Mouse (Mus musculus) kidney, embryonic 14.5 days (tissue): ENCODE measurements at regions not wholly inside any gene's neighbourhood (a gene's known extent, or its start where the extent isn't known, plus 50 kb on each side); places are given as distances from the start of the nearest gene placed in this dataset.

Source experiments
- ATAC-seq: fragments of 200-750 bp; cut with Nextera tagmentation; 2 replicates; pipeline ENCODE4 v1.8.0; 2017; ENCODE audit warnings: moderate number of reproducible peaks, mild to moderate bottlenecking, moderate TSS enrichment, moderate library complexity; ENCODE audit not compliant: low FRiP score, low TSS enrichment
- H3K27ac ChIP-seq: fragments of 300-500 bp; sonication (generic); 2 replicates; pipeline ENCODE4 v1.5.1; 2014; ENCODE audit warnings: low read depth, mild to moderate bottlenecking, low read length, moderate library complexity, mixed read lengths
- H3K27me3 ChIP-seq: fragments of 300-500 bp; sonication (generic); 2 replicates; pipeline ENCODE4 v1.6.1; 2014; ENCODE audit warnings: mild to moderate bottlenecking, low read length; ENCODE audit not compliant: control insufficient read depth, insufficient read depth
- H3K36me3 ChIP-seq: fragments of 300-500 bp; sonication (generic); 2 replicates; pipeline ENCODE4 v1.6.1; 2014; ENCODE audit warnings: low read length, mixed read lengths; ENCODE audit not compliant: control insufficient read depth, insufficient read depth
- H3K4me1 ChIP-seq: fragments of 300-500 bp; sonication (generic); 2 replicates; pipeline ENCODE4 v1.6.1; 2014; ENCODE audit warnings: low read length, mixed read lengths; ENCODE audit not compliant: control insufficient read depth, insufficient read depth
- H3K4me2 ChIP-seq: fragments of 300-500 bp; sonication (generic); replicated peaks from 2 replicates; pipeline ENCODE4 v1.6.1; 2014; ENCODE audit warnings: low read depth, mild to moderate bottlenecking, low read length
- H3K4me3 ChIP-seq: fragments of 300-500 bp; sonication (generic); 2 replicates; pipeline ENCODE4 v1.5.1; 2014; ENCODE audit warnings: mild to moderate bottlenecking, low read length
- H3K9ac ChIP-seq: fragments of 300-500 bp; sonication (generic); 2 replicates; pipeline ENCODE4 v1.6.1; 2014; ENCODE audit warnings: low read depth, mild to moderate bottlenecking, low read length, moderate library complexity
- H3K9me3 ChIP-seq: fragments of 300-500 bp; sonication (generic); 2 replicates; pipeline ENCODE4 v1.6.1; 2016; ENCODE audit warnings: low read length; ENCODE audit not compliant: control insufficient read depth
- WGBS: fragments of 180-500 bp; shearing (Covaris S2); extraction: QIAGEN DNeasy Blood & Tissue Kit; methylation state at CpG from one replicate; pipeline ENCODE4 v1.1.7; 2014; 5-methylcytosine and 5-hydroxymethylcytosine counted together

- H3K9me3 ChIP-seq, result no peaks in the 10 kb centered on the region
- ATAC-seq, result no peak
- no peak overlapping the region for H3K4me3 ChIP-seq
- 89% methylated on average over 10 of the region's 10 CpGs for WGBS
- no peaks in the 10 kb centered on the region for H3K36me3 ChIP-seq
- no peaks in the 10 kb centered on the region for H3K4me1 ChIP-seq
- no peaks in the 10 kb centered on the region for H3K27me3 ChIP-seq
- no peak overlapping the region for H3K27ac ChIP-seq
- H3K9ac ChIP-seq, result no peak overlapping the region
- H3K4me2 ChIP-seq, result no peak overlapping the region
Observed at GRCm38 (mm10) chr4:105929658-105930057, 140.0 kb downstream of the Gm12728 start.

GRCm38 (mm10) chr4:105934971-105935370 lies 145.3 kb downstream of the Gm12728 start:
- H3K4me2 ChIP-seq, result no peak overlapping the region
- H3K9me3 ChIP-seq, result no peaks in the 10 kb centered on the region
- no peak for ATAC-seq
- H3K36me3 ChIP-seq, result no peaks in the 10 kb centered on the region
- no peaks in the 10 kb centered on the region for H3K4me1 ChIP-seq
- no peaks in the 10 kb centered on the region for H3K27me3 ChIP-seq
- 71% methylated on average over 4 of the region's 4 CpGs for WGBS
- no peak overlapping the region for H3K9ac ChIP-seq
- H3K4me3 ChIP-seq, result no peak overlapping the region
- no peak overlapping the region for H3K27ac ChIP-seq

GRCm38 (mm10) chr4:105936755-105937514 lies 147.3 kb downstream of the Gm12728 start:
- Histone ChIP-seq H3K27me3 (no peaks in the 10 kb centered on the region), H3K4me2 (no peak overlapping the region), H3K4me1 (no peaks in the 10 kb centered on the region), H3K27ac (no peak overlapping the region), H3K36me3 (no peaks in the 10 kb centered on the region), H3K4me3 (no peak overlapping the region), H3K9me3 (no peaks in the 10 kb centered on the region), H3K9ac (no peak overlapping the region)
- no peak for ATAC-seq
- 87% methylated on average over 7 of the region's 7 CpGs for WGBS

- 83% methylated on average over 6 of the region's 6 CpGs for WGBS
- H3K4me2 ChIP-seq, result no peak overlapping the region
- H3K9me3 ChIP-seq, result no peaks in the 10 kb centered on the region
- no peak for ATAC-seq
- no peaks in the 10 kb centered on the region for H3K27me3 ChIP-seq
- no peaks in the 10 kb centered on the region for H3K36me3 ChIP-seq
- H3K9ac ChIP-seq, result no peak overlapping the region
- no peaks in the 10 kb centered on the region for H3K4me1 ChIP-seq
- no peak overlapping the region for H3K27ac ChIP-seq
- no peak overlapping the region for H3K4me3 ChIP-seq
Observed at GRCm38 (mm10) chr4:105937587-105937986, 147.9 kb downstream of the Gm12728 start.

DNA sequence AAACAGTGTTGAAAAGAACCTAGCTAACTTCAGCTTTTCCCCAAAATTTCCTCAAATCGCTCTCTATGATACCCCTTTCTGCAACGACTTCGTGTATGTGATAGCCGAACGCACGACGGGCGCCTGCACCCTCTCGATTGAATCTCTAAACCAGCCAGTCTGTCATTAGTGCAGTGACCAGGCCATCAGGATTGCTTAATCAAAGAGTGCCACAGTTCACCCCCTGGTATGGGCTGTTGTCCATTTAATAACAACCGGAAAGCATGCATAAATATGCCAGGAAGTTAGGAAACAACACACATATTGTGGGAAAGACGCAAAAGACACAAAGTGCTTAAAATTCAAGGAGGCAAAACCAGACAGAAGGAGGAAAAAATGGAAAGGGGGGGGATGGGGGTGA lies 149.2 kb downstream of the Gm12728 start:
- no peak overlapping the region for H3K27ac ChIP-seq
- H3K4me3 ChIP-seq, result no peak overlapping the region
- no peak overlapping the region for H3K4me2 ChIP-seq
- no peaks in the 10 kb centered on the region for H3K4me1 ChIP-seq
- no peaks in the 10 kb centered on the region for H3K9me3 ChIP-seq
- H3K36me3 ChIP-seq, result no peaks in the 10 kb centered on the region
- H3K9ac ChIP-seq, result no peak overlapping the region
- peaks cover 2% of the 10 kb centered on the region; the same call in 1 of the 2 replicates for H3K27me3 ChIP-seq
- no peak for ATAC-seq
- 89% methylated on average over 11 of the region's 11 CpGs for WGBS

- Histone ChIP-seq H3K4me1 (no peaks in the 10 kb centered on the region), H3K4me3 (no peak overlapping the region), H3K9ac (no peak overlapping the region), H3K4me2 (no peak overlapping the region), H3K27ac (no peak overlapping the region), H3K27me3 (peaks cover 2% of the 10 kb centered on the region; the same call in 1 of the 2 replicates), H3K9me3 (no peaks in the 10 kb centered on the region), H3K36me3 (no peaks in the 10 kb centered on the region)
- 39% methylated on average over 11 of the region's 11 CpGs for WGBS
- no peak for ATAC-seq
Observed at GRCm38 (mm10) chr4:105939636-105940199, 150.0 kb downstream of the Gm12728 start.

DNA sequence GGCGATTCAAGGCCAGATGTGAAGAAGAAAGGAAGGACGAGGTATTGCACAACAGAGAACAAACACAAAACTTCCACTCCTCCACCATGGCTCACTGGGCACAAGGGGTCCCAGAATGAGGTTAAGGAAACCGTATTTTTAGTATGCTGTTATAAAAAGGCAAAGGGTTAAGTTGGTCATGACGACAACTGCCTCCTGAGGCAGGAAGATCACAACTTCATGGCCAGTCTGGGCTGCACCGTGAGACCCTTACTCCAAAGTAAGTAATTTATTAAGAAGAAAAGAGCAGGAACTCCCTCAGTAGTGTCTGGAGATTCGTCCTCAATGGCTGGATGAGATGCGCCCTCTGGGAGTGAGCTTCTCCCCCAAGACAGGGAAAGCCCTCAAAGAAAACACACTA lies 151.2 kb downstream of the Gm12728 start:
- no peak overlapping the region for H3K27ac ChIP-seq
- no peak overlapping the region for H3K4me3 ChIP-seq
- no peak overlapping the region for H3K4me2 ChIP-seq
- no peak for ATAC-seq
- 65% methylated on average over 7 of the region's 7 CpGs for whole genome bisulfite sequencing
- peaks cover 2% of the 10 kb centered on the region; the same call in 1 of the 2 replicates for H3K27me3 ChIP-seq
- no peaks in the 10 kb centered on the region for H3K36me3 ChIP-seq
- no peak overlapping the region for H3K9ac ChIP-seq
- H3K9me3 ChIP-seq, result no peaks in the 10 kb centered on the region
- no peaks in the 10 kb centered on the region for H3K4me1 ChIP-seq

GRCm38 (mm10) chr4:105941785-105942184 lies 152.1 kb downstream of the Gm12728 start:
- Histone ChIP-seq H3K4me2 (no peak overlapping the region), H3K9ac (no peak overlapping the region), H3K27me3 (peaks cover 2% of the 10 kb centered on the region; the same call in 1 of the 2 replicates), H3K4me3 (no peak overlapping the region), H3K36me3 (no peaks in the 10 kb centered on the region), H3K27ac (no peak overlapping the region), H3K9me3 (no peaks in the 10 kb centered on the region), H3K4me1 (no peaks in the 10 kb centered on the region)
- 48% methylated on average over 7 of the region's 7 CpGs for WGBS
- no peak for ATAC-seq

DNA sequence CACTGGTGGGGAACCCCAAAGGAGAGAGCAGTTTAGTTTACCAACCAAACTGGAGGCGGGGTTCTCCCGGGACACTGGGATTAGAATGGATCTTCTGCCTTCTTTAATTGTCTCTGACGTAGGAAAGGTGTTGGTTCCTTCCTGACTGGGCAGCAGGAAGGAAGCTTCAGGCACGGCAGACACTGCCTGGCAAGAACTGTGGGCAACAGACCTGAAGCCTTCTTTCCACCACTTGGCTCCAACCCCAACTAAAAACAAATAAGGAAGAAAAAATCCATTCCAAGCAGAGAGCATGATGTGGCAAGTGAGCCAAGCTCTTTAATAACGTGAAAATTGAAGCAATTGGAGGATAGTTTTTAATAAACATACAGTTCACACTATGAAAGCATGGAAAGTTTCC lies 155.3 kb downstream of the Gm12728 start:
- 66% methylated on average over 5 of the region's 5 CpGs for WGBS
- no peak overlapping the region for H3K9ac ChIP-seq
- H3K4me1 ChIP-seq, result no peaks in the 10 kb centered on the region
- no peak overlapping the region for H3K4me2 ChIP-seq
- H3K27ac ChIP-seq, result no peak overlapping the region
- H3K4me3 ChIP-seq, result no peak overlapping the region
- no peaks in the 10 kb centered on the region for H3K36me3 ChIP-seq
- no peaks in the 10 kb centered on the region for H3K9me3 ChIP-seq
- no peak for ATAC-seq
- peaks cover 2% of the 10 kb centered on the region; the same call in 1 of the 2 replicates for H3K27me3 ChIP-seq
